Mouse (Mus musculus) testis, adult 2 months (tissue): Measurements from ENCODE around the gene Slc22a18. TPM values are rescaled to one million over a fixed set of nuclear protein-coding genes. Genes with fewer than 3 reads are reported as not detected.

Source experiments
- H3K27ac ChIP-seq: fragments of 200-500 bp; 2 replicates; pipeline ENCODE4 v1.5.1; 2012; ENCODE audit warnings: low read depth, low read length; ENCODE audit not compliant: control insufficient read depth, insufficient read depth
- H3K27me3 ChIP-seq: fragments of 200-500 bp; 2 replicates; pipeline ENCODE4 v1.6.1; 2012; ENCODE audit warnings: mild to moderate bottlenecking, low read length, moderate library complexity; ENCODE audit not compliant: control insufficient read depth, insufficient read depth
- H3K36me3 ChIP-seq: fragments of 200-500 bp; 2 replicates; pipeline ENCODE4 v1.6.1; 2012; ENCODE audit warnings: mild to moderate bottlenecking, low read length; ENCODE audit not compliant: control insufficient read depth, insufficient read depth
- H3K4me1 ChIP-seq: fragments of 200-500 bp; 2 replicates; pipeline ENCODE4 v1.6.1; 2012; ENCODE audit warnings: low read length; ENCODE audit not compliant: control insufficient read depth, insufficient read depth
- H3K4me3 ChIP-seq: fragments of 200-500 bp; 2 replicates; pipeline ENCODE4 v1.5.1; 2012; ENCODE audit warnings: low read depth, mild to moderate bottlenecking, low read length, moderate library complexity, mixed read lengths; ENCODE audit not compliant: control insufficient read depth
- CTCF ChIP-seq: fragments of 200-500 bp; IDR thresholded peaks from 2 replicates; pipeline ENCODE4 v1.5.1; 2012; ENCODE audit warnings: low read depth, mild to moderate bottlenecking, inconsistent platforms, low read length, moderate library complexity; ENCODE audit not compliant: control insufficient read depth, insufficient read depth, insufficient replicate concordance
- POLR2A ChIP-seq: fragments of 200-500 bp; IDR thresholded peaks from 2 replicates; pipeline ENCODE4 v1.6.1; 2012; ENCODE audit warnings: low read depth, mild to moderate bottlenecking, inconsistent platforms, low read length, moderate library complexity; ENCODE audit not compliant: control insufficient read depth
- polyA plus RNA-seq: library from polyadenylated mRNA; depleted of rRNA; stranded (reverse); fragments of >200 nt; gene quantifications from 2 replicates; pipeline ENCODE4 v1.2.3, GENCODE M21; 2012

Gene Slc22a18
- polyA plus RNA-seq, 1 experiment, result 41.9 TPM

DNA sequence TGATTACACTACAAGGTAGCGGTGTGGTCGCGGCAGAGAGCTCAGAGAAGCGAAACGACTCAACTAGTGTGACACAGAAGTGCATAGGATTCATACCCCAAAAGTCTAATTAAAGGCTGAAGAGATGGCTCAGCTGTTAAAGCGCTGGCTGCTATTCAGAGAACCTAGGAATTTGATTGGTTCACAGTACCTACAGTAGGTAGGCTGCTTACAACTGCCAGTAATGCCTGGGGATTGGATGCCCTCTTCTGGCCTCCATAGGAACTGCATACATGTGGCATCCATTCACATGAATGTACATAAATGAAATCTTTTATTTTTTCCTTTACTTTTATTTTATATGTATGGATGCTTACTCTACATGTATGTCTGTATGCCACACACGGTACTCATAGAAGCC, 33.1 kb downstream of the Slc22a18 start:
- no peak overlapping the region for H3K4me3 ChIP-seq
- TF ChIP-seq CTCF (no peak), POLR2A (no peak)
- no peaks in the 10 kb centered on the region for H3K36me3 ChIP-seq
- H3K27me3 ChIP-seq, result no peaks in the 10 kb centered on the region
- H3K27ac ChIP-seq, result no peak overlapping the region
- H3K4me1 ChIP-seq, result peaks cover 8% of the 10 kb centered on the region

DNA sequence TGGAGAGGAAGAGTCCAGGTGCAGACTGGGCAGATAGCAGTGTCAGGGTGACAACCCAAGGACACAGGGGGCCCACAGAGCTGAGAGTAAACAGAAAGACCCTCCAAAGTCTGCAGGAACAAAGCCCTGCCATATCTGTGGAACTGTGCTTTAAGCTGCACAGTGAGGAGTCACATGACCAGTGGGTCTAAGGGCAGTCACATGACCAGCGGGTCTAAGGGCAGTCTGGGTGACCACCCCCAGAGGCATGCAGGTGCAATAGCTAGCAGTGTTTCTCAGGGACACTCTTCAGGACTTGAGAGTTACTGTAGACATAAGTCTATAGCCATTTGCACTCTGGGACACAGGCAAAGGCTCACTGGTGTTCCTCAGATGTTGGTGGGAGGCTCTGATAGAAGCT, 36.0 kb downstream of the Slc22a18 start:
- Histone ChIP-seq H3K27ac (no peak overlapping the region), H3K4me3 (no peak overlapping the region), H3K27me3 (no peaks in the 10 kb centered on the region), H3K36me3 (no peaks in the 10 kb centered on the region), H3K4me1 (no peaks in the 10 kb centered on the region; the same call in 1 of the 2 replicates)
- no peak for TF ChIP-seq POLR2A
- no peak for TF ChIP-seq CTCF

GRCm38 (mm10) chr7:143510593-143511334, 37.2 kb downstream of the Slc22a18 start:
- H3K36me3 ChIP-seq, result no peaks in the 10 kb centered on the region
- H3K4me3 ChIP-seq, result no peak overlapping the region
- H3K27ac ChIP-seq, result no peak overlapping the region
- H3K4me1 ChIP-seq, result no peaks in the 10 kb centered on the region; the same call in 1 of the 2 replicates
- TF ChIP-seq CTCF (no peak), POLR2A (no peak)
- H3K27me3 ChIP-seq, result no peaks in the 10 kb centered on the region

- Histone ChIP-seq H3K27ac (no peak overlapping the region), H3K4me1 (no peaks in the 10 kb centered on the region; the same call in 1 of the 2 replicates), H3K36me3 (peaks cover under 1% of the 10 kb centered on the region; the same call in 1 of the 2 replicates), H3K27me3 (no peaks in the 10 kb centered on the region), H3K4me3 (no peak overlapping the region)
- TF ChIP-seq POLR2A (no peak), CTCF (no peak)
Measured at GRCm38 (mm10) chr7:143511335-143511712, 37.8 kb downstream of the Slc22a18 start.

- no peak for TF ChIP-seq CTCF
- no peak for TF ChIP-seq POLR2A
- H3K4me3 ChIP-seq, result no peak overlapping the region
- no peak overlapping the region for H3K27ac ChIP-seq
- peaks cover 1% of the 10 kb centered on the region for H3K36me3 ChIP-seq
- H3K27me3 ChIP-seq, result no peaks in the 10 kb centered on the region
- no peaks in the 10 kb centered on the region for H3K4me1 ChIP-seq
Measured at GRCm38 (mm10) chr7:143513763-143514415, 40.4 kb downstream of the Slc22a18 start.

- TF ChIP-seq CTCF, result no peak
- TF ChIP-seq POLR2A, result no peak
- no peaks in the 10 kb centered on the region for H3K27me3 ChIP-seq
- no peak overlapping the region for H3K27ac ChIP-seq
- peaks cover 1% of the 10 kb centered on the region for H3K36me3 ChIP-seq
- no peak overlapping the region for H3K4me3 ChIP-seq
- H3K4me1 ChIP-seq, result no peaks in the 10 kb centered on the region
Measured at GRCm38 (mm10) chr7:143514416-143514768, 40.9 kb downstream of the Slc22a18 start.

DNA sequence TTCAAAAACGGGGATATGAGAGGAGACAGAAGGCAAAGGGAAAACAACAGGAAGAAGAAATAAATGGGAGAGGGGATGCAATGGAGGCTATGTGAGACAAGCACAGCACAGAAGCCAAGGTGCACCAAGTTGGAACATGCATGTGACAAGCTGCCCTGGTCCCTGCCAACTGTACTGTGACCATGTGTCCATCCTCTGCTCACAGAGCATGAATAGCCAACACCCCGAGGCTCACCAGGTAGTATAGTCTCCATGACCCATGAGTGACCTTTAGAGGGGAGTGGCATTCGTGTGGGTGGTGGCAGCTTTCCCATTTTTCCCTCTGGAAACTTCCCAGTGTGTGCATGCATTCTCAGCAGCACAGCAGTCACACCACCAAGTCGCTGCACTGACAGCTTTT, 45.8 kb downstream of the Slc22a18 start:
- Histone ChIP-seq H3K4me3 (no peak overlapping the region), H3K4me1 (no peaks in the 10 kb centered on the region), H3K27ac (no peak overlapping the region), H3K36me3 (peaks cover 5% of the 10 kb centered on the region), H3K27me3 (no peaks in the 10 kb centered on the region)
- TF ChIP-seq CTCF (no peak), POLR2A (no peak)

GRCm38 (mm10) chr7:143532410-143532809, 58.9 kb downstream of the Slc22a18 start:
- Histone ChIP-seq H3K4me3 (no peak overlapping the region), H3K27me3 (no peaks in the 10 kb centered on the region), H3K27ac (no peak overlapping the region), H3K4me1 (no peaks in the 10 kb centered on the region), H3K36me3 (peaks cover 2% of the 10 kb centered on the region)
- no peak for TF ChIP-seq POLR2A
- TF ChIP-seq CTCF, result no peak
